Mouse (Mus musculus): ENCODE data around the gene Ltf.

Gene Ltf

GRCm38 (mm10) chr9:111087960-111088359, 68.9 kb downstream of the Ltf start:
- DNase-seq (ENCODE audit: low spot score), result no peak

DNA sequence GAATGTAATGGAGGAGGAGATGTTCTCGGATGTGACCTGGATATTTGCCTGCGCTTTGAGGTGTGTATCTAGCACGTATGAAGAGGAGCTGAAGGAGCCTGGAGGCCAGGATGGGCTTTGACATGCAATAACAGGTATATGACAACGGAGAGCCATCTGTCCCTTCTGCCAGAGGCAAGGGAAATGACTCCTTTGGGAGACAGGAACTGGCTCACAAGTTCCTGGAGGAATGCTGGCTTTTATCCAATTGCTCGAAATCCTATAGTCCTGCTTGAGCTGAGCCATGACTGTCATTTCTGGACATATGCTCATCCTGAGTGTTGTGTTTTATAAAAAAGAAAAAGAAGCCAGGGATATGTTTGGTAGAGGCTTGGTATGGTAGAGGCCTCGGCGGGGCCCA, 69.8 kb downstream of the Ltf start:
- no peak for DNase-seq (ENCODE audit: low spot score)
